25 mouse cellular contexts compared by ENCODE assay signal in the genomic region with DNA sequence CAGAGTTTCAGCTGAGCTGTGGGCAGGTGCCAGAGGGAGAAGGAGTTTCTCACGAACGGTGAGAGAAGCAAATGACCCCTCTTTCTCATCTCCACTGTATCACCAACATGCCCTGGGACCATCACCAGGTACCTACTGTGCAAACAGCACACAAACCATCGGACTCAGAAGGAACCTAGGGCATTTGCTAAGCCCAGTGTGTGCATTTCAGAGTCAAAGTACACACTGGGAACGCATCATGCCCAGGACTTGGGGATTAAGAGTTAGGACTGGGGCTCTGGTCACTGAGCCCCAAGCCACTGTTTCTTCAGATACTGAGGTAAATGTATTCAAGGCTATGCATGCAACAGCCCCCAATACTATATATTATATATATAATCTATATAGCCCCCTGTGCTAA. TPM values are rescaled to one million over a fixed set of nuclear protein-coding genes. Genes with fewer than 3 reads are reported as not detected.
"Had no signal": no experiment of that assay in that cellular context is flagged by ENCODE, and none has a peak within 500 bp of the region (broad histone marks: within the 10 kb centered on the region; RNA-seq: fewer than 3 reads in every experiment).

No protein-coding gene starts in this region.

- DNase-seq: kidney, adult 2 months; kidney, postnatal 25 days; layer of hippocampus, postnatal 36 days; lung, adult 2 months; lung, postnatal 14 days; lung, postnatal 4 days; midbrain, embryonic 14.5 days; right cerebral cortex, postnatal 4 days; thymus, adult 2 months; thymus, postnatal 36 days had no signal

- H3K4me3 ChIP-seq: layer of hippocampus, adult 2 months; left cerebral cortex, adult 2 months had no signal

- ATAC-seq: intestine, postnatal 0 days had no signal

- H3K27ac ChIP-seq: kidney, postnatal 0 days; layer of hippocampus, adult 2 months; left cerebral cortex, adult 2 months; stomach, postnatal 0 days had no signal

- H3K4me2 ChIP-seq: midbrain, embryonic 11.5 days had no signal

RNA-seq across cellular contexts. Expression of a gene that starts 3.1 kb away (rescaled TPM):
- polyA plus RNA-seq: limb, embryonic 11.5 days; midbrain, embryonic 14.5 days; midbrain, postnatal 0 days; neural tube, embryonic 11.5 days; neural tube, embryonic 14.5 days; stomach, embryonic 14.5 days; stomach, postnatal 0 days had no signal

RNA-seq across cellular contexts. Expression of a gene that starts 31.7 kb away (rescaled TPM):
- polyA plus RNA-seq: neural tube, embryonic 11.5 days; urinary bladder, adult 2 months had no signal

RNA-seq across cellular contexts. Expression of a gene that starts 36.0 kb away (rescaled TPM):
- polyA plus RNA-seq: stomach, embryonic 14.5 days had no signal

RNA-seq across cellular contexts. Expression of a gene that starts 41.4 kb away (rescaled TPM):
- polyA plus RNA-seq: intestine, postnatal 0 days; kidney, adult 2 months; kidney, embryonic 14.5 days; kidney, postnatal 0 days; large intestine, adult 2 months; limb, embryonic 11.5 days; lung, embryonic 16.5 days; midbrain, embryonic 11.5 days; midbrain, embryonic 14.5 days; midbrain, postnatal 0 days; neural tube, embryonic 11.5 days; stomach, embryonic 14.5 days; stomach, postnatal 0 days; urinary bladder, adult 2 months had no signal
